Mouse (Mus musculus): ENCODE measurements around the gene Zfp639. TPM values are rescaled to one million over a fixed set of nuclear protein-coding genes. Genes with fewer than 3 reads are reported as not detected.

The Zfp639 gene
- polyA plus RNA-seq, 1 experiment from 2014 or later, result 40.9 TPM

DNA sequence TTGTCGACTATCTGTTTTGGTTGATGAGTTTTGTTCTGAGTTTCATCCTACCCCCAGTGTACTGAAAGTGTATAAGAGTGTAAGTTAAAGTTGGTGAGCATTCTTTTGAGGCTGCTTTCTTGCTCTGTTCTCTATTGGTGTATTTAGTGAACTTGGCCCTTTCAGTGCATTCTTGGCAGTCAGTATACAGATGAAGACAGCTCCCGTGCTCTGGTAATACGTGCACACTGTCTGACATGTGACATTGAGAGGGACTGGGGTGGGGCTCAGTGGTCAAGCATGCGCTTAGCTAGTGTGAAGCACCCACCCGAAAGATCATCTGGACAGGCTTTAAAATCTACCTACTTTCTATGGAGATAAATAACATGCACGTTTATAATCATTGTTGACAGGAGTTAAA, 53.3 kb downstream of the Zfp639 start:
- no peaks in the 10 kb centered on the region for H3K9me3 ChIP-seq (ENCODE audit: control insufficient read depth, low read length)
- no peaks in the 10 kb centered on the region for H3K4me1 ChIP-seq (replicated peaks; ENCODE audit: control insufficient read depth, insufficient read depth, low read length)
- no peak overlapping the region for H3K4me2 ChIP-seq (ENCODE audit: low read length)
- no peak overlapping the region for H3K27ac ChIP-seq (ENCODE audit: low read depth)
- no peak overlapping the region for H3K9ac ChIP-seq (ENCODE audit: low read length)
- ATAC-seq (replicated peaks; ENCODE audit: low FRiP score, low TSS enrichment, low read depth) (no peak), DNase-seq (ENCODE audit: low spot score) (no peak)
- H3K4me3 ChIP-seq (ENCODE audit: low read depth, low read length), result no peak overlapping the region
- H3K27me3 ChIP-seq (replicated peaks; ENCODE audit: control insufficient read depth, insufficient read depth, low read length), result no peaks in the 10 kb centered on the region
- WGBS, result 94% methylated on average over 6 of the region's 6 CpGs
- peaks cover 49% of the 10 kb centered on the region for H3K36me3 ChIP-seq (ENCODE audit: control insufficient read depth, insufficient read depth, low read length)

Other genes with a start within 250 kb of the Zfp639 start
- 5.9 and 7.7 TPM in 2 replicates for gene Zmat3, start 144.2 kb upstream of the Zfp639 start, polyA plus RNA-seq (2014; fragmentation: Nextera tagmentation; extraction: Ambion mirVana)
- gene Pik3ca, start 112.6 kb upstream of the Zfp639 start, polyA plus RNA-seq (2014; fragmentation: Nextera tagmentation; extraction: Ambion mirVana), result 16.7 and 19.1 TPM in 2 replicates
- not detected in 2 replicates for gene Kcnmb3, start 18.0 kb upstream of the Zfp639 start, polyA plus RNA-seq (2014; fragmentation: Nextera tagmentation; extraction: Ambion mirVana)
- 23.6 and 24.4 TPM in 2 replicates for gene Mfn1, start 19.2 kb downstream of the Zfp639 start, polyA plus RNA-seq (2014; fragmentation: Nextera tagmentation; extraction: Ambion mirVana)
- gene Gnb4, start 106.3 kb downstream of the Zfp639 start, polyA plus RNA-seq (2014; fragmentation: Nextera tagmentation; extraction: Ambion mirVana), result 53.0 and 64.2 TPM in 2 replicates
- 159 and 182 TPM in 2 replicates for gene Actl6a, start 196.0 kb downstream of the Zfp639 start, polyA plus RNA-seq (2014; fragmentation: Nextera tagmentation; extraction: Ambion mirVana)
- 348 and 364 TPM in 2 replicates for gene Ndufb5, start 226.7 kb downstream of the Zfp639 start, polyA plus RNA-seq (2014; fragmentation: Nextera tagmentation; extraction: Ambion mirVana)
- 38.0 and 40.4 TPM in 2 replicates for gene Mrpl47, start 227.3 kb downstream of the Zfp639 start, polyA plus RNA-seq (2014; fragmentation: Nextera tagmentation; extraction: Ambion mirVana)

All from intestine, embryonic 14.5 days (tissue).